Mouse (Mus musculus) frontal cortex, postnatal 36 days (tissue): ENCODE measurements around the gene Catsperg1.

ENCODE experiments used
- DNase-seq, 2 experiments: peaks; one replicate each; pipeline ENCODE4 v3.0.0; 2022; ENCODE audit warnings: low spot score in 2 of 2

Catsperg1 gene

DNA sequence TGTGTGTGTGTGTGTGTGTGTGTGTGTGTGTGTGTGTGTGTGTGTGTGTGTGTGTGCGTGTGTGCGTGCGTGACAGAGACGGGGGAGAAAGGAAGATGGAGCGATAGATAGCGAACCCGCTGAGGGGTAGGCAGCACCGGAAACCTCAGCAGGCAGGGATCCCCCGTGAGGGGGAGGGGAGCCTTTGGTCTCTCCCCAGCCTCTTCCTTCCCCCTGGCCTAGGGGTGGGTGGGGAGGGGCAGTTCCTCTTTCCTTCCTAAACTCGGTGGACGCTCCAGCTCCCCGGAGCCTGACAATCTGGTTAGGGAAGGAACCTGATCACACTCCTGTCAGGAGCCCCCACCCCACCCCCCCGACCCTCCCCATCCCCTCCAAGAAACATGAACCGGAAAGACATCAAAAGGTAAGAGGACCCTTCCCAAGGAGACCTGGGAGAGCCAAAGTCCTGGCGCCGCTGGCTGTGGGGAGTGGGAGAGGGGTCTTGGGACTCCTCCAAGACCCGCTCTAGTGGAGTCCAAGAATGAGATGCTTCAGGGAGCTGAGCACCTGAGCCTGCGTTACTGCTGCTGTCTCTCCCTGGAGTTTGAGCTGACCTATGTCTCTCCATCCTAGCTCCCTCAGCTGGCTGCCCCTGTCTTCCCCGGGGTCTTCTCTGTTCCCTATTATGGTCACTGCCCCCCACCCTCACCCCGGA is 79.0 kb downstream of the Catsperg1 start, which contains the start of gene Rasgrp4:
TSS of gene Rasgrp4 (plus strand) at position 159 of the 694 bp plus-strand sequence.
- DNase-seq: no peak

GRCm38 (mm10) chr7:29134230-29134629 is 79.6 kb downstream of the Catsperg1 start:
- DNase-seq: no peak
